Mouse (Mus musculus) midbrain, postnatal 0 days (tissue): ENCODE results near the gene Dcp1b. TPM values are rescaled to one million over a fixed set of nuclear protein-coding genes. Genes with fewer than 3 reads are reported as not detected.

Experiments used
- ATAC-seq: fragments of 200-750 bp; cut with Nextera tagmentation; 2 replicates; pipeline ENCODE4 v1.8.0; 2017; ENCODE audit warnings: moderate number of reproducible peaks, mild to moderate bottlenecking, moderate TSS enrichment, moderate library complexity; ENCODE audit not compliant: low FRiP score
- DNase-seq: peaks from one replicate; pipeline ENCODE4 v3.0.0-alpha.2; 2015; ENCODE audit warnings: low spot score
- H3K27ac ChIP-seq: fragments of 300-500 bp; sonication (generic); 2 replicates; pipeline ENCODE4 v1.5.1; 2014; ENCODE audit warnings: low read depth, mild to moderate bottlenecking, low read length, mixed read lengths
- H3K27me3 ChIP-seq: fragments of 300-500 bp; sonication (generic); 2 replicates; pipeline ENCODE4 v1.6.1; 2014; ENCODE audit warnings: low read length, control low read depth, mixed read lengths; ENCODE audit not compliant: insufficient read depth
- H3K36me3 ChIP-seq: fragments of 300-500 bp; sonication (generic); 2 replicates; pipeline ENCODE4 v1.6.1; 2014; ENCODE audit warnings: low read length, control low read depth, mixed read lengths; ENCODE audit not compliant: insufficient read depth
- H3K4me1 ChIP-seq: fragments of 300-500 bp; sonication (generic); 2 replicates; pipeline ENCODE4 v1.6.1; 2014; ENCODE audit warnings: mild to moderate bottlenecking, control low read depth, antibody characterized with exemption, low read length, mixed read lengths; ENCODE audit not compliant: insufficient read depth
- H3K4me2 ChIP-seq: fragments of 300-500 bp; sonication (generic); 2 replicates; pipeline ENCODE4 v1.6.1; 2014; ENCODE audit warnings: low read depth, mild to moderate bottlenecking, low read length, mixed read lengths; ENCODE audit not compliant: poor library complexity, severe bottlenecking
- H3K4me3 ChIP-seq: fragments of 300-500 bp; sonication (generic); 2 replicates; pipeline ENCODE4 v1.5.1; 2014; ENCODE audit warnings: low read depth, mild to moderate bottlenecking, low read length, moderate library complexity
- H3K9ac ChIP-seq: fragments of 300-500 bp; sonication (generic); replicated peaks from 2 replicates; pipeline ENCODE4 v1.6.1; 2014; ENCODE audit warnings: mild to moderate bottlenecking, low read length, moderate library complexity, mixed read lengths; ENCODE audit not compliant: poor library complexity, severe bottlenecking
- H3K9me3 ChIP-seq: fragments of 300-500 bp; sonication (generic); 2 replicates; pipeline ENCODE4 v1.6.1; 2016; ENCODE audit warnings: low read length, control low read depth
- CTCF ChIP-seq: IDR thresholded peaks from 2 replicates; pipeline ENCODE4 v1.5.1; 2016; ENCODE audit warnings: antibody characterized with exemption, mild to moderate bottlenecking
- WGBS: fragments of 180-500 bp; shearing (Covaris S2); extraction: QIAGEN DNeasy Blood & Tissue Kit; methylation state at CpG from one replicate; pipeline ENCODE4 v1.1.7; 2014; 5-methylcytosine and 5-hydroxymethylcytosine counted together
- polyA plus RNA-seq: library from polyadenylated mRNA; unstranded; fragments of >200 nt; fragmentation: Nextera tagmentation; extraction: Ambion mirVana; gene quantifications from 2 replicates; pipeline ENCODE4 v1.2.1, GENCODE M21; 2015
- total RNA-seq: library from RNA; depleted of rRNA; stranded (reverse); fragments of >200 nt; gene quantifications from 2 replicates; pipeline ENCODE4 v1.2.3, GENCODE M21; 2014; rRNA removed

Gene Dcp1b
- total RNA-seq: 22.6 and 28.1 TPM in 2 replicates
- polyA plus RNA-seq: 11.7 and 12.2 TPM in 2 replicates

GRCm38 (mm10) chr6:119175078-119175853 lies at the start of gene Dcp1b:
Dcp1b (plus strand) TSS chr6:119175253.
- peak within 1 kb of the TSS; percentile 59 for H3K4me2 ChIP-seq
- H3K27ac ChIP-seq: peak within 1 kb of the TSS; percentile 95
- WGBS: under 1% methylated on average over 63 of the region's 65 CpGs
- peaks cover 9% of the 10 kb centered on the region; the same call in 1 of the 2 replicates for H3K4me1 ChIP-seq
- peak within 1 kb of the TSS; percentile 83 for H3K9ac ChIP-seq
- DNase-seq (peak; percentile 95), ATAC-seq (peak; percentile 91)
- H3K4me3 ChIP-seq: peak within 1 kb of the TSS; percentile 96
- H3K36me3 ChIP-seq: no peaks in the 10 kb centered on the region
- no peaks in the 10 kb centered on the region for H3K27me3 ChIP-seq
- TF ChIP-seq CTCF: peak; percentile 52
- H3K9me3 ChIP-seq: no peaks in the 10 kb centered on the region

- Histone ChIP-seq H3K27ac (no peak overlapping the region), H3K27me3 (no peaks in the 10 kb centered on the region), H3K4me1 (no peaks in the 10 kb centered on the region), H3K9me3 (no peaks in the 10 kb centered on the region), H3K4me3 (no peak overlapping the region), H3K36me3 (no peaks in the 10 kb centered on the region), H3K9ac (no peak overlapping the region), H3K4me2 (no peak overlapping the region)
- DNase-seq: no peak
- 88% methylated on average over 3 of the region's 3 CpGs for WGBS
- TF ChIP-seq CTCF: no peak
- ATAC-seq: no peak
These were observed 48.1 kb upstream of the Dcp1b start for GRCm38 (mm10) chr6:119126991-119127390.

- Histone ChIP-seq H3K27me3 (no peaks in the 10 kb centered on the region), H3K27ac (no peak overlapping the region), H3K36me3 (no peaks in the 10 kb centered on the region), H3K4me1 (no peaks in the 10 kb centered on the region), H3K4me3 (no peak overlapping the region), H3K4me2 (no peak overlapping the region), H3K9me3 (no peaks in the 10 kb centered on the region), H3K9ac (no peak overlapping the region)
- TF ChIP-seq CTCF: no peak
- no peak for ATAC-seq
- DNase-seq: no peak
- 100% methylated on average over 1 of the region's 1 CpGs for WGBS
These were observed 47.0 kb upstream of the Dcp1b start for GRCm38 (mm10) chr6:119128076-119128475.

- Histone ChIP-seq H3K9ac (no peak overlapping the region), H3K4me2 (no peak overlapping the region), H3K4me3 (no peak overlapping the region), H3K36me3 (no peaks in the 10 kb centered on the region), H3K4me1 (no peaks in the 10 kb centered on the region), H3K9me3 (no peaks in the 10 kb centered on the region), H3K27ac (no peak overlapping the region), H3K27me3 (no peaks in the 10 kb centered on the region)
- DNase-seq (no peak), ATAC-seq (no peak)
- WGBS: 83% methylated on average over 8 of the region's 8 CpGs
- TF ChIP-seq CTCF: no peak
These were observed 46.5 kb upstream of the Dcp1b start for GRCm38 (mm10) chr6:119128521-119128920.

GRCm38 (mm10) chr6:119129664-119130063 lies 45.4 kb upstream of the Dcp1b start:
- Histone ChIP-seq H3K27ac (no peak overlapping the region), H3K36me3 (no peaks in the 10 kb centered on the region), H3K27me3 (no peaks in the 10 kb centered on the region), H3K9me3 (no peaks in the 10 kb centered on the region), H3K4me3 (no peak overlapping the region), H3K9ac (no peak overlapping the region), H3K4me1 (no peaks in the 10 kb centered on the region), H3K4me2 (no peak overlapping the region)
- peak; percentile 62 for TF ChIP-seq CTCF
- DNase-seq (no peak), ATAC-seq (no peak)
- 83% methylated on average over 5 of the region's 5 CpGs for WGBS

- Histone ChIP-seq H3K27ac (no peak overlapping the region), H3K9ac (no peak overlapping the region), H3K36me3 (no peaks in the 10 kb centered on the region), H3K4me2 (no peak overlapping the region), H3K9me3 (no peaks in the 10 kb centered on the region), H3K27me3 (no peaks in the 10 kb centered on the region), H3K4me1 (no peaks in the 10 kb centered on the region), H3K4me3 (no peak overlapping the region)
- DNase-seq (no peak), ATAC-seq (no peak)
- TF ChIP-seq CTCF: no peak
- 65% methylated on average over 8 of the region's 8 CpGs for WGBS
These were observed 42.8 kb upstream of the Dcp1b start for GRCm38 (mm10) chr6:119132111-119132735.
